Mouse (Mus musculus): ENCODE data around the gene Krt18. TPM values are rescaled to one million over a fixed set of nuclear protein-coding genes. Genes with fewer than 3 reads are reported as not detected.
"Not testable (repeated sequence)": the region's sequence is repeated elsewhere in the genome, so short reads cannot be mapped to it uniquely, and the experiment has no call there.

Gene Krt18
- total RNA-seq, 2 experiments from 2014 or later, result 0.23 to 0.64 TPM

DNA sequence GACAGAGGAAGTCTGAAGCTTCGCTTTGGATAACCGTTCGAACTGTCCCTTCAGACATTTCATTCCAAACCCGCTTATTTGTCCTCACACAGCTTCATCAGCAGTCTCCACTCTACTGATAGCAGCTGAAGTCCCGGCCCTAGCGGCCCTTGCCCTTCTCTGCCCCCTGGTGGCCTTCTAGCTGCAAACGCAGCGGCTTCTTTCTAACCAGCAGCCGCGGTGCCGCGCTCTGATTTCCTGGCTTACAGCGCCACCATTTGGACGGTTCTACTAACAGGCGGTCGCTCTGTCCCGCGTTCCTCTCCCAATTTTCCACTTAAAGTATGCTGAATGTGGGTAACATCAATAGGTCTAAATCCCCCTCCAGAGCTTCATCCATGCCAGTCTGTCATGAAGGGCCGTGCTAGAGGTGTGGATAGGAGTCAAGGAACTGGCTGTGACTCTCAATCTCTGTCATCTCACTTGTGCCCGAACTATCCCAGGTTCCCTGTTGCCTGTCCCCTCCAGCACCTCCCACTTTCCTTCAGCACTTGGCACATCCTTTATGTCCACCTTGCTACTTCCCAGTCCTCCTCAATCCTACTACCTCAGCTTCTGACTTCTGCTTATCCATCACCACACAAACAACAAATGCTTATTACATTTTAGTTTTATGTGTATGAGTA, 37.8 kb downstream of the Krt18 start:
- DNase-seq (ENCODE audit: low spot score in 2 of 2), result peak; percentile 88 to 96

DNA sequence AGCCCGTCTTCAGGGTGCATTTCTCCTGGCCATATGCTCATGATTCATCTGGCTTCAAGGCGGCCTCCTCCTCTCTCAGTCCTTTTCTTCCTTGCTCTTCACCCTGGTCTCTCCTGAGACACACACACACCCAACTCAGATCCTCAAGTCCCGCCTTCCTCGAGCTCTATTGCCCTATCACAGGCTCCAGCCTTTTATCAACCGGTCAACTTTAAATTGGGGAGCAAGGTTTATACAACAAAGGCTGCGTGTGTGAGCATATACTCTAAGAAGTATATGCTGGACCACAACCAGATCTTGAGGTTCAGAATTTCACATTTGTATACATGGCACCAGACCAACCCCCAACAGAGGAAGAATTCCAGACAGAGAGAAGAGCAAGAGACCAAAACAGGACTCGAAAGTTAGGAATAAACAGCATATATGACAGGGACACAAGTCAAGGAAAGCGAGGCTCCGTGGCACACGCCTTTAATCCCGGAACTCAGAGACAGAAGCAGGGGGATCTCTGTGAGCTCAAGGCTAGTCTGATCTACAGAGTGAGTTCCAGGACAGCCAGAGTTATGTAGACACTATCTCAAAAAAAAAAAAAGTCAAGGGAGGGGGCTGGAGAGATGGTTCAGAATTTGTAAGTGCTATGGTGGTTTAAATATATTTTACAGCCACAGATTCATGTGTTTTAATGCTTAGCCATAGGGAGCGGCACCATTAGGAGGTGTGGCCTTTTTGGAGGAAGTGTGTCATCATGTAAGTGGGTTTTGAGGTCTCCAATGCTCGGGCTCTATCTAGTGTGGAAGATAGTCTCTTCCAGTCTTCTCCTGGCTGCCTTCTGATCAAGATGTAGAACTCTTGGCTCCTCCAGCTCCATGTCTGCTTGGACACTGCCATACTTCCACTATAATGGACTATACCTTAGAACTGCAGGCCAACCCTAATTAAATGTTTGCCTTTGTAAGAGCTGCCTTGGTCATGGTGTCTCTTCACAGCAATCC, 42.8 kb downstream of the Krt18 start:
- no peak for DNase-seq (ENCODE audit: low spot score in 2 of 2)

DNA sequence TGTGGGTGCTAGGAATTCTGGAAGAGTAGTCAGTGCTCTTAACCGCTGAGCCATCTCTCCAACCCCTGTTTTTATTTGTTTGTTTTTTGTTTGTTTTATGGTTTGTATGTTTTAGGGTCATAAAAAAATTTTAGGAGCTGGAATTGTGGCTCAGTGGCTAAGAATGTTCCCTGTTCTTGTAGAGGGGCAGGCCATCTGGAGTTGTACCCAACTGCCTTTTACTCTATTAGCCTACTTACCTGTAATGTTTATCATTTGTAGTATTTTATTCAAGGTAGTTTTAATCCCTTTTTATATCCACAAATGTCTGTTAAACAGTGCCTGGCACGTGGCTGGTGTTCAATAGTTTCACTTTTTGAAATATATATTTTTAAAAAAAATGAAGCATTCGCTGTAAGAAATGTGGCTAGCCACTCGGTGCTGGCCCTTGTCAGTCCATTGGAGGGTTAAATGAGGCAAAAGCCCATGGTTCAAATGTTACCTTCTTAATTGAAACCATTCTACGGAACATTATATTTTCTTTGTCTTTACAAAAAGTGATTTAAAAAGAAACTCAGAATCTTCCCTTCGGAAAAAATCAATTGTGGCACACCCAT, 45.1 kb downstream of the Krt18 start:
- DNase-seq (ENCODE audit: low spot score in 2 of 2), result no peak

DNA sequence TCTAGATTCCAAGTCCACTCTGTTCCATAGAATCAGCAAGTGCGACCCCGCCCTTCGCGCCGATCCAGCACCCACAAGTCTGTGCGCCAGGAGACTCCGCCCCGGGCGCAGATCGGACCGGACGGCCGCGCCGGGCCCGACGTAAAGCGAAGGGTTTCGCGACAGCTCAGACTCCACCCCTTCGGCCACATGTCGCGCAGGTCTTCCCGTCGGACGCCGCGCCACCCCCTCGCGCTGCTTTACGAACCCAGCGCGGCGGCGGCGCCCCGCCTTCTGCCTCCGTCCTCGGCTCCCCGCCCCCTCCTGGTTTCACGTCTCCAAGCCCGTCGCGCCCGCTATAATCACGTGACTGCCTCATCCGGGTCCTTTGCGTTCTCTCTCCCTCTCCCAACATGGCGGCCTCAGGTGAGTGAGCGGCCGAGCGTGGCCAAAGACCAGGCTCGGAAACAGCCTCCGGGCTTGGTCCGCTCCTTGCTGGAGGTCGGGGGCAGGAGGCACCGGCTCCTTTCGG, 45.6 kb downstream of the Krt18 start, which contains the start of gene Eif4b:
Gene Eif4b (plus strand): TSS at position 215 of the 511 bp plus-strand sequence.
- peak; percentile 98 to 99 for DNase-seq (ENCODE audit: low spot score in 2 of 2)

DNA sequence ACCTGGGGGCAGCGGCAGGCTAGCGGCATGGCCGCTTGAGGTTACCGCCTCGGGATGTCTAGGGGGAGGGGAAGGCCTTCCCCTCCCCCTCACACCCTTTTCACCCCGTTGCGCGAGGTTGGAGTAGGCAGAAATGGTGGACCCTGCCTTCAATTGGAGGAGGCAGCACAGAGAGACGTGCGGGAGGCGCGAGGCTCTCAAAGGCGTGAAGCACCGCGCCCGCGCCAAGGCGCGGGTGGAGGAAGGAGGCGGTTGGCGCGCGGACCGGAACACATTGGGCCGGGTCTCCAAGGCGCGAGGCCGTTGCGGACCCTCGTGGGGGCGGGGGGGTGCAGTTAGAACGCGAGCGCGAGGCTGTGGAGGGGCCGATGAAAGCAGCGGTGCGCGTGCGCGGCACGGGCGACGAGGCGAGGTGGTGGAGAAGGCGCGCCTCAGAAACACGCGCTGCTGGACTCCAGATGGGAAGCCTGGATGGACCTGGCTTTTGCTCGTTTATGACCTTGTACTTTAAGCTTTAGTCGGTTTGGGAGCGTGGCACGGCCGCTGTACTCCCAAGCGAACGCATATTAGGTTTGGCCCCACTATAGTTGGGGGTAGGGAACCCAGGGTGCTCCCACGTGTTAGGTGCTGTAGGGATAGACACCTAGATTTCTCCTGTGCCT, 46.2 kb downstream of the Krt18 start:
- peak; percentile 32 to 61 for DNase-seq (ENCODE audit: low spot score in 2 of 2)

DNA sequence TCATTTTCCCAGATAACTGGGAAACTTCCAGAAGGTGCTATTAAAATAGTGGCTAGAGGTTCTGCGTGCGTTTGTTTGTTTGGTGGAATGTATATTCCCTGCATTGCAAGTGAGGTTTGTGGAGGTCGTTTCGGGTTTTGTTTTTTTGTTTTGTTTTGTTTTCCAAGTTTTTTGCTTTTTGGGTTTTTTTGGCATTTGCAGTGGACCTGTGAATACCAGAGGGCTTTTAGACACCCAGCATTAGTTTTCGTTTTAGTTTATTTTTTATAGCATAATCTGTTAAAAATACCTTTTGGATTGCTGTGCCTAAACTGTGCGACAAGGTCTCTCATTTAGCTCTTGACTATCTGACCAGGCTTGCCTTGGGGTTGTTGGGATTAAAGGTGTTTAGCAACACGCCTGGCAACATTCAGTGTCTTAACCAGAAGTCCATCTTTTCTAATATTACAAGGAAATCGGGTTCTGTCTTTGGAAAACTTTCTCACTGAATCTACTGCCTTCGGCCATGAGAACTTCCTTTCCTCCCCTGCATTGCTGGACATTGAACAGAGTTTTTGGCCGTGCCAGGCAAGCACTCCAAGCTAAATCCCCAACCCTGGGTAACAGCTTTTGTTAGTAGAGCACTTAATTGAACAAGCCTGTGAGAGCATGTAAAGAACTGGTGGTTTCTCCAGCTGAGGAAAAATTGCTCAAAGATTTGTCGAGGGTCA, 47.1 kb downstream of the Krt18 start:
- no peak for DNase-seq (ENCODE audit: low spot score in 2 of 2)

DNA sequence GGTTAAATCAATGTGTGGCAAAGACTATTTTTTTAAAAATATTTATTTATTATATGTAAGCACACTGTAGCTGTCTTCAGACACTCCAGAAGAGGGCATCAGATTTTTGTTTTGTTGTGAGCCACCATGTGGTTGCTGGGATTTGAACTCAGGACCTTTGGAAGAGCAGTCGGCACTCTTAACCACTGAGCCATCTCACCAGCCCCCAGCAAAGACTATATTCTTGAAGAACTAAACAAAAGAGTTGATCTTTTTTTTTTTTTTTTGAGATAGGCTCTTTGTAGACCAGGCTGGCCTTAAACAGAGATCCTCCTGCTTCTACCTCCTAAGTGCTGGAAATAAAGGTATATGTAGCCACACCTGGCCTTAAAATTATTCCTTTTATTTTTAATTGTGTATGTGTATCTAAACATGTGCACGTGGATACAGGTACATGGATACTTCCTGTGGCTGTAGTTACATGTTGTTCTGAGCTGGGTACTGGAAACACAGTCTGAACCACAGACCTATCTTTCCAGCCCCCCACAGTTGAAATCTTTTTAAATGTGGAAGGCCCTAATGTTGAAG, 49.2 kb downstream of the Krt18 start:
- no peak for DNase-seq (ENCODE audit: low spot score in 2 of 2)

DNA sequence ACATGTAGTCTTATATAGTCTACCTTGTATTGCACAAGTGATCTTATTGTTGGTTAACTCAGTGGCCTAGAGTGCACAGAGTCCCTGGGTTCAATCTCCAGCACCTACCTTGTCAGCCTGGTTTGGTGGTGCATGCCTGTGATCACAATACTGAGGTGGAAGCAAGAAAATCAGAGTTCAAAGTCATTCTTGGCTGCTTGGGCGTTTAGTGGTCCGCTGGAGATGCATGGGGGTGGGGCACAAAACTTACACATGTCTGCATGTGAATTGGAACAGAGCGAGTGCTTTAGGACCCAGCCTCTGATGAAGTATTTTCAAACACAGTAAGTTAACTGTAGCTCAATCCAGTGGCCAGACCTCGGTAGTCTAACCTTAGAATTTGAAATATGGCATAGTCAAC, 51.2 kb downstream of the Krt18 start:
- DNase-seq (ENCODE audit: low spot score in 2 of 2), result no peak

DNA sequence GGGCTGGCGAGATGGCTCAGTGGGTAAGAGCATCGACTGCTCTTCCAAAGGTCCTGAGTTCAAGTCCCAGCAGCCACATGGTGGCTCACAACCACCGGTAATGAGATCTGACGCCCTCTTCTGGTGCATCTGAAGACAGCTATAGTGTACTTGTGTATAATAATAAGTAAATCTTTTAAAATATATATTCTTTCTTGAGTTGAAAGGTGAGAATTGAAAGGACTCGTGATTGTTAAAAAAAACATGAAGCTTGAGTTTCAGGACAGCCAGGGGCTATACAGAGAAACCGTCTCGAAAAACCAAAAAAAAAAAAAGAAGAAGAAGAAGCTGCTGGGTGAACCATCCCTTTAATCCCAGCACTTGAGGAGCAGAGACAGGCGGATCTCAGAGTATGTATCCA, 51.9 kb downstream of the Krt18 start:
- not testable (repeated sequence) for DNase-seq (ENCODE audit: low spot score in 2 of 2)

DNA sequence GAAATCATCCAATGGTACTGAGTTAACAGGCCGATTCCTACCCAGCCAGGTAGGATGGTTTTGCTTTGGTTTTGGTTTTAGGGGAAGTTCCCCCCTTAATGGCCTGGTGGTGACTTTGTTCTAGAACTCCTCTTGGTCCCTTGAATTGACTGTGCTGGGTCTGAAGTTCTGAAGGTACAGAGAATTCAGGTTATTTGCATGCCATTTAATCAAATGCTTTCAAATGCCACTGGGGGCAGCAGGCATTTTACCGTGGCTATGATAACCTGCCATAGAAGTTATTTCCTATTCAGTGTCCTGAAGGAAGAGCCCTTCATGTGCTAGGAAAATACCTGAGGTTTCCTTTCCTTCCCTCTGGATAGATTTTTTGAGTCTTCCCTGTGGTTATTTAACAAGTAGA, 52.4 kb downstream of the Krt18 start:
- no peak for DNase-seq (ENCODE audit: low spot score in 2 of 2)

Other genes with a start within 250 kb of the Krt18 start
- gene Krt72, start 241.7 kb upstream of the Krt18 start, total RNA-seq (2021), result not detected
- 1 to 10 TPM; 6.3 to 7.8 TPM for gene Krt73, start 225.8 kb upstream of the Krt18 start, total RNA-seq (2021)
- gene Krt2, start 210.0 kb upstream of the Krt18 start, total RNA-seq (2021), result 10 to 100 TPM in 1 of 2 experiments, 1 to 10 TPM in 1; 7.3 to 10.5 TPM
- 1 to 10 TPM; 2.7 to 4.0 TPM for gene Krt1, start 177.4 kb upstream of the Krt18 start, total RNA-seq (2021)
- gene Krt77, start 158.5 kb upstream of the Krt18 start, total RNA-seq (2021), result 10 to 100 TPM; 12.5 to 19.0 TPM
- not detected for gene Krt76, start 135.3 kb upstream of the Krt18 start, total RNA-seq (2021)
- not detected for gene Krt4, start 103.4 kb upstream of the Krt18 start, total RNA-seq (2021)
- gene Krt79, start 87.9 kb upstream of the Krt18 start, total RNA-seq (2021), result under 1 TPM; 0.20 to 0.45 TPM
- gene Krt78, start 73.9 kb upstream of the Krt18 start, total RNA-seq (2021), result not detected
- not detected for gene Krt8, start 23.7 kb upstream of the Krt18 start, total RNA-seq (2021)
- 100 to 1,000 TPM; 197 to 203 TPM for gene Eif4b, start 45.6 kb downstream of the Krt18 start, total RNA-seq (2021)
- gene Tns2, start 72.2 kb downstream of the Krt18 start, total RNA-seq (2021), result 10 to 100 TPM; 13.8 to 18.2 TPM
- 100 to 1,000 TPM; 156 to 165 TPM for gene Spryd3, start 108.1 kb downstream of the Krt18 start, total RNA-seq (2021)
- 10 to 100 TPM; 11.7 to 12.9 TPM for gene Igfbp6, start 116.2 kb downstream of the Krt18 start, total RNA-seq (2021)
- gene Soat2, start 122.3 kb downstream of the Krt18 start, total RNA-seq (2021), result under 1 TPM in 1 of 2 experiments, not detected in 1; 0.15 TPM
- 10 to 100 TPM; 66.1 to 71.8 TPM for gene Zfp740, start 175.1 kb downstream of the Krt18 start, total RNA-seq (2021)
- 10 to 100 TPM; 33.3 to 37.4 TPM for gene Csad, start 176.5 kb downstream of the Krt18 start, total RNA-seq (2021)
- gene Itgb7, start 203.8 kb downstream of the Krt18 start, total RNA-seq (2021), result 1 to 10 TPM in 1 of 2 experiments, under 1 TPM in 1; 0.76 to 1.9 TPM
- 10 to 100 TPM; 11.3 to 13.7 TPM for gene Rarg, start 229.3 kb downstream of the Krt18 start, total RNA-seq (2021)
- gene Gm9918, start 242.4 kb downstream of the Krt18 start, total RNA-seq (2021), result not detected